Mouse (Mus musculus) olfactory bulb, adult 2 months (tissue): ENCODE results near the gene Intu. TPM values are rescaled to one million over a fixed set of nuclear protein-coding genes. Genes with fewer than 3 reads are reported as not detected.

Source experiments
- H3K27ac ChIP-seq: fragments of 200-500 bp; 2 replicates; pipeline ENCODE4 v1.5.1; 2012; ENCODE audit warnings: low read depth, low read length; ENCODE audit not compliant: insufficient read depth
- H3K4me1 ChIP-seq: fragments of 200-500 bp; 2 replicates; pipeline ENCODE4 v1.6.1; 2012; ENCODE audit warnings: low read length; ENCODE audit not compliant: control insufficient read depth, insufficient read depth
- H3K4me3 ChIP-seq: fragments of 200-500 bp; 2 replicates; pipeline ENCODE4 v1.5.1; 2012; ENCODE audit warnings: mild to moderate bottlenecking, low read depth, low read length, moderate library complexity; ENCODE audit not compliant: insufficient read depth
- CTCF ChIP-seq: fragments of 200-500 bp; IDR thresholded peaks from 2 replicates; pipeline ENCODE4 v1.5.1; 2012; ENCODE audit warnings: low read depth, mild to moderate bottlenecking, low read length, moderate library complexity; ENCODE audit not compliant: insufficient read depth
- POLR2A ChIP-seq: fragments of 200-500 bp; IDR thresholded peaks from 2 replicates; pipeline ENCODE4 v1.6.1; 2012; ENCODE audit warnings: mild to moderate bottlenecking, low read depth, low read length, moderate library complexity; ENCODE audit not compliant: insufficient read depth
- WGBS: fragments of 180-500 bp; shearing (Covaris S2); methylation state at CpG from one replicate; pipeline ENCODE4 v1.1.7; 2018; 5-methylcytosine and 5-hydroxymethylcytosine counted together
- polyA plus RNA-seq: library from polyadenylated mRNA; stranded (reverse); fragments of >200 nt; gene quantifications from 2 replicates; pipeline ENCODE4 v1.2.4, GENCODE M21; 2012; ENCODE audit warnings: low replicate concordance; ENCODE audit not compliant: missing spikeins, insufficient read depth, insufficient read length

Gene Intu
- polyA plus RNA-seq, 1 experiment = not detected

- Histone ChIP-seq H3K27ac (no peak overlapping the region), H3K4me3 (no peak overlapping the region), H3K4me1 (no peaks in the 10 kb centered on the region)
- TF ChIP-seq CTCF (no peak), POLR2A (no peak)
- 86% methylated on average over 7 of the region's 7 CpGs for WGBS
Measured at GRCm38 (mm10) chr3:40524841-40525240, 6.2 kb upstream of the Intu start.

- WGBS = 15% methylated on average over 4 of the region's 4 CpGs
- no peaks in the 10 kb centered on the region for H3K4me1 ChIP-seq
- no peak overlapping the region for H3K27ac ChIP-seq
- no peak for TF ChIP-seq POLR2A
- TF ChIP-seq CTCF = no peak
- H3K4me3 ChIP-seq = no peak overlapping the region
Measured at GRCm38 (mm10) chr3:40525341-40525740, 5.7 kb upstream of the Intu start.

DNA sequence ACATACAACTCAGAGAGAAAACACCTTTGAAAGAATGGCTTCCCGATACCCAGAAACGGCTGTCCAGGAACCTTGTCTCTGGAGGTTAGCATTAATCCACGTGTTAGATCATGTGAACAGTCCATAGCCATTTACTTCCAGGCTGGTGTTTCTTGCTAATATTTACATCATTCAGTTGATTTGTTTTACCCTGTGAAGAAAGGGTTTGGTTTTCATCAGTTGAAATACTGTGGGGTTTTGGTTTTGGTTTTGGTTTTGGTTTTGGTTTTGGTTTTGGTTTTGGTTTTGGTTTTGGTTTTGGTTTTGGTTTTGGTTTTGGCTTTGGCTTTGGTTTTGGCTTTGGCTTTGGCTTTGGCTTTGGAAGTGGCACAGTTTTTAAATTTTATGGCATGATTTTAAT is 5.0 kb upstream of the Intu start:
- Histone ChIP-seq H3K27ac (no peak overlapping the region), H3K4me1 (peaks cover under 1% of the 10 kb centered on the region), H3K4me3 (no peak overlapping the region)
- 90% methylated on average over 3 of the region's 3 CpGs for WGBS
- TF ChIP-seq CTCF (no peak), POLR2A (no peak)

GRCm38 (mm10) chr3:40527218-40527617 is 3.9 kb upstream of the Intu start:
- 63% methylated on average over 10 of the region's 10 CpGs for WGBS
- peaks cover 9% of the 10 kb centered on the region for H3K4me1 ChIP-seq
- no peak overlapping the region for H3K27ac ChIP-seq
- no peak for TF ChIP-seq CTCF
- TF ChIP-seq POLR2A = no peak
- H3K4me3 ChIP-seq = no peak overlapping the region

GRCm38 (mm10) chr3:40527976-40528950 is 2.8 kb upstream of the Intu start:
- Histone ChIP-seq H3K4me1 (peaks cover 9% of the 10 kb centered on the region), H3K27ac (no peak overlapping the region), H3K4me3 (no peak overlapping the region)
- no peak for TF ChIP-seq CTCF
- TF ChIP-seq POLR2A = no peak
- 37% methylated on average over 9 of the region's 9 CpGs for WGBS

DNA sequence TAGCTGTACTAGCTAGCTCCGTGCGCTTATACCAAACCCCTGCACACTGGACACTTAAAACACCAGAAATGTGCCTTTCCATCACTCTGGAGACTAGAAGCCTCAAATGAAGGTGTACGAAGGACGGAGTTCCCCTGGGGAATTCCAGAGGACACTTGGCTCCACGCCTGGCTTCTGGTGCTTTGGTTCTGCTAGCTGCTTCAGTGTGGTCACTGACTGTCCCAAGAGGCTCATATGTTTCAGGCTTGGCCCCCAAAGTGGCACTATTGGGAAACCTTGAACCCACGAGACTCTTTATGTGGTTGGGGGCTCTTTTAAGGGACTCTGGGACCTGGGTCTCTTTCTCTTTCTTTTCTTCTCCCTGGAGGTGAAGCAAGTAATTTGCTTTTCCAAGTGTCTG is 2.1 kb upstream of the Intu start:
- TF ChIP-seq POLR2A = no peak
- TF ChIP-seq CTCF = no peak
- H3K27ac ChIP-seq = no peak overlapping the region
- 84% methylated on average over 6 of the region's 6 CpGs for WGBS
- H3K4me3 ChIP-seq = no peak overlapping the region
- H3K4me1 ChIP-seq = peaks cover 9% of the 10 kb centered on the region

GRCm38 (mm10) chr3:40530845-40531244 is 241 bp upstream of the Intu start:
- no peak for TF ChIP-seq POLR2A
- no peak for TF ChIP-seq CTCF
- peaks cover 9% of the 10 kb centered on the region for H3K4me1 ChIP-seq
- WGBS = 18% methylated on average over 7 of the region's 7 CpGs
- H3K4me3 ChIP-seq = peak overlapping the region; percentile 45; the same call in 1 of the 2 replicates
- no peak overlapping the region for H3K27ac ChIP-seq

DNA sequence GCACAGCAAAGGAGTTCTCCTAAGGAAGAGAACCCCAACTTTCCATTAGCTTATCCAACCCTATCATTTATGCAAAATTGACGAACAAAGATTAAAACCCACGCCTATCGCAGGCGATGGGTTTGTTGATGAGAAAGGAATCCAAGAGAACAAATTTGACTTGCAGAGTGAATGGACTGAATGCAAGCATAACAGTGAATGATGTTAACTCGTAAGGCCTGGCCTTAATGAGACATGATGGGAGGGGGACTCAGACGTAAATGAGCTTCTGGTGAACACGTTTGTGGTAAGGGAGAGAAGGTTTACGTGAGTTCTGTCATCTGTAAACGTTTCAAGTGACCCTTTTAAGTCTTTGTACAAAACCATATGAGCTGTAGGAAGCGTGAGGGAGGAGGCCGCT is 1.2 kb downstream of the Intu start:
- Histone ChIP-seq H3K27ac (no peak overlapping the region), H3K4me3 (no peak overlapping the region), H3K4me1 (peaks cover 9% of the 10 kb centered on the region)
- 52% methylated on average over 11 of the region's 11 CpGs for WGBS
- TF ChIP-seq POLR2A (no peak), CTCF (no peak)

DNA sequence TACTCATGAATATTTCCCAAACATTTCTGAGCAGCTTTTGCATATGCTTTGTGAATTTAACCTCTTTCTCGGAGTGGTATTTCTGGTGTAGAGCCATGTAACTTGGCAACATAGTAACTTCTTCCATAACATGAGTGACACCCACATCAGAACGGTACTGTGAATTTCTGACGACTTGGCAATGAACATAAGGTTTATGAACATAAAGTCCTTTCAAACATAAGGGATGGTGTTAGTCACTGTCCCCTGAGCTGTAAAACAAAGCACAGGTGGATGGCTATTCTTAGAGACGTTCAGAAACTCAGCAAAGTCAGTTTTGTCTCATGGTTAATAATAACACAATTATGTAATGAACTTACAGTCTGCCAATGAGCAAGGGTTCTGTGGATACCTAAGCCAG is 3.1 kb downstream of the Intu start:
- 56% methylated on average over 4 of the region's 4 CpGs for WGBS
- H3K4me3 ChIP-seq = no peak overlapping the region
- TF ChIP-seq CTCF = no peak
- no peak for TF ChIP-seq POLR2A

DNA sequence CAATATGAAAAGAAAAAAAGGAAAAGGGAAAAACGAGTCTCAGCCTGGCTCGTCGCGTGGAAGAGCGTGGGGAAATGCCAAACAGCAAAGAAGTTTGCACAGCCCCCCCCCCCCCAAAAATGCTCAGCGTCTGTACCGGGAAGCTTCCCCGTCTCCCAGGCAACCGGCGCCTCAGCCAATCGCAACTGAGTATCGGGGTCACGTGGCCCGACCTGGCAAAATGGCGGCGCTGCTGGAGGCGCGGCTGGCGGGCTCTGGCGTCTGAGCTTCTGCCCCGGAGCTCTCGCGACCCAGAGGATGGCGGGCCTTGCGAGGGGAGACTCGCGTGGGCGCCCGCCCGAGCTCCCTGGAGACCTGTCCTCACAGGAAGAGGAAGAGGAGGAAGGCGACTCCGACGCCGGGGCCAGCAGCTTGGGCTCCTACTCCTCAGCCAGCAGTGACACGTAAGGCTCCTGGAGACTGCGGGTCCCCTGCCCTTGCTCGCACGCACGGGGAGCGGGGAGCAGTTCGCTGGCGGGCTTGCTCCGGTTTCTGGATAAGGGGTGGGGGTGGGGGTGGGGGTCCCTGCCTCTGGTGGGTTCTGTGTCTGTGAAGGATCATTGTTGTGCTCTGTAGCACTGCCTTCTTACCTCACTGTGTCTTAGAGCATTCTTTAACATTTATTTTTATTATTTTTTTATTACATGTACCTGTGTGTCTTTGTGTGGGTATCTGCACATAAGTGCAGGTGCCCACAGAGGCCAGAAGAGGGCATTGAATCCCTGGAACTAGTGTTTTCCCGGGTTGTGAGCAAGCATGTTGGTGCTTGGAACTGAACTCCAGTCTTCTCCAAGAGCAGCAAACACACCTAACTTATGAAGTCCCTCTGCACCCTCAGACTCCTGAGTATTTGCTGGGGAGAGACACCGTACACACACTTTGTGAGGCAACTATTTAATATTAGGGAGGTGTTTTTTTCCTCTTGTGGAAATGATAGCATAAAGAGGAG is 9.8 kb downstream of the Intu start:
- WGBS = 4% methylated on average over 45 of the region's 45 CpGs

More for the DNA sequence above, 3.1 kb downstream of the Intu start:
- H3K4me1 ChIP-seq = peaks cover 9% of the 10 kb centered on the region
- H3K27ac ChIP-seq = no peak overlapping the region

More for the DNA sequence above, 9.8 kb downstream of the Intu start:
- H3K4me3 ChIP-seq = peak overlapping the region; percentile 100
- H3K4me1 ChIP-seq = 0 out of 2 replicates have a peak, but pooled peaks cover 3% of the 10 kb centered on the region
- no peak overlapping the region for H3K27ac ChIP-seq
- TF ChIP-seq POLR2A = peak; percentile 11; the same call in 1 of the 2 replicates
- no peak for TF ChIP-seq CTCF
